Mouse (Mus musculus): Measurements from ENCODE around the gene Gjb1. TPM values are rescaled to one million over a fixed set of nuclear protein-coding genes. Genes with fewer than 3 reads are reported as not detected.
A peak's percentile ranks its signal among the peaks of the same experiment; 100 is the strongest.
"Not testable (repeated sequence)": the region's sequence is repeated elsewhere in the genome, so short reads cannot be mapped to it uniquely, and the experiment has no call there.

The Gjb1 gene
- total RNA-seq (2021), result 1 to 10 TPM; 4.6 to 5.5 TPM
- long read RNA-seq, experiment 1, partial matches to known transcripts, result 0 of 3 reads
- long read RNA-seq, experiment 1, other reads (novel, unspliced or antisense), result 0 of 3 reads
- long read RNA-seq, experiment 2, transcript Gjb1-203 (2 exons, 1,585 nt), result major isoform, 6 of 6 reads
- long read RNA-seq, experiment 2, partial matches to known transcripts, result 0 of 6 reads
- long read RNA-seq, experiment 2, other reads (novel, unspliced or antisense), result 0 of 6 reads

GRCm38 (mm10) chrX:101376190-101376968 lies at the start of gene Gjb1:
Gene Gjb1 (plus strand): TSS chrX:101376378.
- no peak for DNase-seq (ENCODE audit: low spot score in 2 of 2)

- peak; percentile 70 to 71 for DNase-seq (ENCODE audit: low spot score in 2 of 2)
Measured at GRCm38 (mm10) chrX:101329372-101330028, 46.7 kb upstream of the Gjb1 start.

DNA sequence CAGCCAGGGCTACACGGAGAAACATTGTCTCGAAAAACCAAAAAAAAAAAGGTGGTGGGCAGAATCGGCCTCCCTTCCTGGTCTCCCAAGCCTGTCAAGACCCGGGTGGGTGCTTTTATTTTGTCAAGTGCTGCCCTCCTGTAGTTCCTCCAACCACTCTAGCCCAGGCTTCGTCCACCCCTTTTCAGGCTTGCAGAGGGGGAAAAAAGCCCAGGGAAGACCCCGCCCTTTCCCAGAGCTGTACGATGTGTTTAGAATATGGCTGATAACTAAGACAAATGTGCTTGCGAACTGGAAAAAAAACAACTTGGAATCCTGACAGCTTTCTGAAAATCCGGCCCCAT lies 44.2 kb upstream of the Gjb1 start:
- no peak for DNase-seq (ENCODE audit: low spot score in 2 of 2)

DNA sequence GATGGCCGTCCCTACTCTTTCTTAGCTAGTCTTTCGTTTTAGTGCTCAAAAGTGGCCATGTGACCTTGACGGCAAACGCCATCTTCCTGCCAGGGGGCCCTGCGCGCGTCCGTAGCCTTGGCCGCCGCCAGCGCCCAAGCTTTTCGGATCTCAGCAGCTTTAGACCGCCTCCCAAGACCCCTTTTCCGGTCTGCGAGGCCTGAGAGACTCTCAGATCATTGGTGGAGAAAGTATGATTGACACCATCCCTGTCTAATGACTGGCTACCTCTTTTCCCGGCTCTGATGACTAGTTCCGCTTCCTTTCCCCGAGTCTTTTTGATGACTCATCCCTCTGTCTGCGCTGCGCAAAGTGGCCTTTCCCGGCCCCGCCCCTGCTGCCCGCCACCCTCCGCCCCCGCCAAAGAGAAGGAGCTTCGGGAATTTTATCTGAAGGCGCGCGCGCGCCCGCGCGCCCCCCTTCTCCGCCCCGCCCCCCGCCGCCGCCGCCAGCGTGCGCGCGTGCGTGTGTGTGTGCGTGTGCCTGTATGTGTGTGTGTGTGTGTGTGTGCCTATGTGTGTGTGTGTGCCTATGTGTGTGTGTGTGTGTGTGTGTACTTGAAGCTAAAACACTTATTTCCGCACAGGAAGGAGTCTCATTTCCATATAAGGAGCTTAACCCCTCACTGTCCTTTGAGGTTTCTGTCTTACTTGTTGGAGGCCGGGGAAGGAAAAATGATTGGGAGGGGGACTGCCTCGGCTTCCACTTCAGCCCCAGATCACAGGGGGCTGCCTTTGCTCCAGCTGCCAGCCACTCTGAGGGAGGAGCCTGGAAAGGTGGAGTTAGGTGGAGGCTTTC lies 43.6 kb upstream of the Gjb1 start:
- DNase-seq (ENCODE audit: low spot score in 2 of 2), result peak; percentile 79 to 93

GRCm38 (mm10) chrX:101334606-101335005 lies 41.6 kb upstream of the Gjb1 start:
- DNase-seq (ENCODE audit: low spot score in 2 of 2), result no peak

GRCm38 (mm10) chrX:101338666-101339065 lies 37.5 kb upstream of the Gjb1 start:
- DNase-seq (ENCODE audit: low spot score in 2 of 2), result no peak

DNA sequence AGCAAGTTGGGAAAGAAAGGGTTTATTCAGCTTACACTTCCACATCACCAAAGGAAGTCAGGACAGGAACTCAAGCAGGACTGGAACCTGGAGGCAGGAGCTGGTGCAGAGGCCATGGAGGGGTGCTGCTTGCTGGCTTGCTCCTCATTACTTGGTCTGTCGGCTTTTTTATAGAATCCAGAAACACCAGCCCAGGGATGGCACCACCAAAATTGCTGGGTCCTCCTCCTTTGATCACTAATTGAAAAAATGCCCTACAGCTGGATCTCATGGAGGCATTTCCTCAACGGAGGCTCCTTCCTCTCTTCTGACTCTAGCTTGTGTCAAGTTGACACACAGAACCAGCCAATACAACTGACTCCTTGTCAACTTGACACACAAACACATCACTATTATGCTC lies 33.3 kb upstream of the Gjb1 start:
- DNase-seq (ENCODE audit: low spot score in 2 of 2), result not testable (repeated sequence)

- no peak for DNase-seq (ENCODE audit: low spot score in 2 of 2)
Measured at GRCm38 (mm10) chrX:101345456-101345855, 30.7 kb upstream of the Gjb1 start.

- no peak for DNase-seq (ENCODE audit: low spot score in 2 of 2)
Measured at GRCm38 (mm10) chrX:101346475-101346874, 29.7 kb upstream of the Gjb1 start.

DNA sequence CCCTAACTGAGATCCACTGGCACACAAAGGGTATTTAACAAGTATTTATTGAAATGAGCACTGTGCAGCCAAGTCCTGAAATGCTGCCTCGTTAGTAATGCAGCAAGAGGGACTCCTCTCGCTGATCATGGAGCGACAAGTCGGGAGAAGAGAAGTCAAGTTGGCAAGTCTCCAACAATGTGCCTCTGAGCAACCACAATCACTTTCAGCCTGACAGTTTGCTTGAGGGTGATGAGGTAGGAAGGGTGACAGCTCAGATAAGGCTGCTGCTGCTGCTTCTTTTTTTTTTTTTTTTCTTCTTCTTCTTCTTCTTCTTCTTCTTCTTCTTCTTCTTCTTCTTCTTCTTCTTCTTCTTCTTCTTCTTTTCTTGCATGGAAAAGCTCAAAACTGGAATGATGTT lies 25.0 kb upstream of the Gjb1 start:
- DNase-seq (ENCODE audit: low spot score in 2 of 2), result no peak

GRCm38 (mm10) chrX:101358902-101359301 lies 17.3 kb upstream of the Gjb1 start:
- not testable (repeated sequence) for DNase-seq (ENCODE audit: low spot score in 2 of 2)

DNA sequence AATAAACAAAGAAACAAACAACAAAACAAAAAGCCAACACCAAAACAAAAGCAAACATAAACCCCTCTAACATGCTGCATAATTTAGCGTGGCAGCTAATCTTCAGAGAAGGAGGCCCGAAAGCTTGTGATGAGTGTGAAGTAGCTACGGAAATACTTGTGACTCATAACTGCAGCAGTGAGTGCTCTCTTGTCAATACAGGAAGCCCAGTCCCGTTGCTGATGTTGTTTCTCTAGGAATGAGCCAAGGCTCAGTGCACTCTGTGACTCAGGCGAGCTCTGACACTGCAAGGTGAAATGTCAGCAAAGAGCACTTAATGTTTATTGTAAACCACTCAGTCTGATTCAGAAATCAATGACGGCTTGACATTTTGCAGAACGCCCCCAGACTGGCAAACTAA lies 7.2 kb upstream of the Gjb1 start:
- DNase-seq (ENCODE audit: low spot score in 2 of 2), result no peak

DNA sequence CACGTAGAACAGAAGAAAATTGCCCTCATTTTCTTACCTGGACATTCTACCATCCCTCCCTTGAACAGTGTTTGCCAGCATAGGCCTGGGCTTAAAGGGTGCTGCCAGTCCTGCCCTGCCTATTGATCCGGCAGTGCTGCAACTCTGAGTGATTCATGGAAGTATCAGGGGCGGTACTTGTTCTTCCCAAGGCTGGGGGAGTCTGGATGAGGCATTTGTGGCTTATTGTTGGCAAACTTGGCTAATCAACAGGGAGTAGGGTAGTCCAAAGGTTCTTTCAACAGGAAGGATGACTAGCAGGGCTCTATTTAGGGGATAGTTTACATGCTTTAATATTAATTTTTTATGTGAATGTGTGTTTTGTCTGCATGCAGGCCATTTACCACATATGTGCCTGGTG lies 5.6 kb upstream of the Gjb1 start:
- no peak for DNase-seq (ENCODE audit: low spot score in 2 of 2)

GRCm38 (mm10) chrX:101372946-101373345 lies 3.2 kb upstream of the Gjb1 start:
- no peak for DNase-seq (ENCODE audit: low spot score in 2 of 2)

- no peak for DNase-seq (ENCODE audit: low spot score in 2 of 2)
Measured at GRCm38 (mm10) chrX:101377076-101377475, 898 bp downstream of the Gjb1 start.

DNA sequence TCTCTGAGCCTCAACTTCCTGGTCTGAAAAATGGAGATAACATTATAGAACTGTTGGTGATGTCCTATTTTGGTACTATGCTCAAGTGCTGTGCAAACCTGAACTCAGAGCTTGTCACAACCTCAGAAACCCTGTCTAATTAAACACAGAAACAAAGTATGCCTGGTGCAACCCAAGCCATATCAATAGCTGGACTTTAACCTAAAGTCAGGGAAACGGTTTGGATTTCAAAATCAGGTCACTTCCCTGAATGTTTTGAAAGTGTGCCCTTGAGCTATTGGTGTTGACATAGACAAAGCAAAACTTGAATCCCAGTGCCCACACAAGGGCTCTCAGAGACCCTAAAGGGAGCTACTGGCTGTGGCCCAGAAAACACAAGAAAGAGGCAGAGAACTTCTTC lies 3.6 kb downstream of the Gjb1 start:
- no peak for DNase-seq (ENCODE audit: low spot score in 2 of 2)

GRCm38 (mm10) chrX:101383455-101383854 lies 7.3 kb downstream of the Gjb1 start:
- DNase-seq (ENCODE audit: low spot score in 2 of 2), result no peak

GRCm38 (mm10) chrX:101384439-101385137 lies 8.4 kb downstream of the Gjb1 start:
- no peak for DNase-seq (ENCODE audit: low spot score in 2 of 2)

GRCm38 (mm10) chrX:101386222-101386621 lies 10.0 kb downstream of the Gjb1 start:
- no peak for DNase-seq (ENCODE audit: low spot score in 2 of 2)

GRCm38 (mm10) chrX:101388866-101389537 lies 12.8 kb downstream of the Gjb1 start:
- peak; percentile 14 to 55 for DNase-seq (ENCODE audit: low spot score in 2 of 2)

Measured in layer of hippocampus, postnatal 14 days (tissue).